Comparison of ENCODE assay signal across 25 mouse cellular contexts in the genomic region with DNA sequence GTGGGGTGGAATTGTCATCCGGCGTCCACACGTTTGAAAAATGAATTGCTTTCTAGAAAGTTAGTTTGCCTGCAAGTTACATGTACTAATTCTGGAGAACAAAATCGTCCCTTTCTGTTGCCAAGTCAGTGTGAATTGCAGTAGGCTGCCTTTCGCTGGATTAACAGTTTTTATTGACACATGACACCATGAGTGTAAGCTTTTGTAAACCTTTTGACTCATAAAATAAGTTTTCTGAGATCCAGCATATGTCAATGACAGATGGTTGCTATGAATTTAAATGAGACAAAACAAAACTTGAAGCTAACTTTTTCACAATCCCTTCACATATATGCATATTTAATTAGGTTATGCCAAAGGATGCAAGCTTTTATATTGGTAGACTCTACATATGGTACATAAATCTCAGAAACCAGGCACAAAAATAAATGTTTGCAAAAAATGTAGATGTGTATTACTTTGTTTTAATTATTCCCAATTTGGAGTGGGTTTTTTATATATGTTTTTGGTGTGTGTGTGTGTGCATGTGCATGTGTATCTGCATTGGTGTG.
A peak's percentile ranks its signal among the peaks of the same experiment; 100 is the strongest.
DNase-seq lines count a peak whose midpoint lies in the region; ATAC-seq and TF ChIP-seq lines count a peak whose summit lies in the region.
"Had no signal": no experiment of that assay in that cellular context is flagged by ENCODE, and none has a peak within 500 bp of the region (broad histone marks: within the 10 kb centered on the region; RNA-seq: fewer than 3 reads in every experiment).

No protein-coding gene starts in this region.

- no peak for TF ChIP-seq EP300 in heart, adult 2 months (IDR thresholded peaks at IDR 0.05; ENCODE audit: insufficient read depth, low read depth, low read length)

- no peak for DNase-seq in forebrain, embryonic 10.5 days (ENCODE audit: extremely low spot score, low spot score)
- no peak for DNase-seq in frontal cortex, postnatal 36 days (ENCODE audit: low spot score in 2 of 2)
- peak; percentile 32 for DNase-seq in brain, embryonic 18.5 days (ENCODE audit: low read depth, low spot score)
- DNase-seq in telencephalon, adult 2 months (ENCODE audit: low read depth, low spot score), result peak; percentile 15
- DNase-seq in heart, adult 2 months, result no peak
- DNase-seq: adrenal gland, postnatal 10 days; adrenal gland, postnatal 36 days; cerebellum, adult 18-20 months; cerebellum, adult 9-10 months; cerebellum, postnatal 14 days; gastrocnemius, adult 2 months; gastrocnemius, postnatal 14 days; heart, adult 11 months; heart, postnatal 10 days; heart, postnatal 36 days; kidney, adult 11 months had no signal

- no peaks in the 10 kb centered on the region for H3K9me3 ChIP-seq in forebrain, embryonic 13.5 days (replicated peaks)
- no peaks in the 10 kb centered on the region for H3K9me3 ChIP-seq in forebrain, embryonic 10.5 days
- H3K9me3 ChIP-seq: heart, embryonic 12.5 days; heart, embryonic 15.5 days; hindbrain, embryonic 10.5 days; hindbrain, embryonic 13.5 days; intestine, embryonic 15.5 days had no signal

- WGBS in forebrain, embryonic 13.5 days, result 81% methylated on average over 5 of the region's 5 CpGs
- 90% methylated on average over 5 of the region's 5 CpGs for WGBS in forebrain, embryonic 10.5 days
- WGBS in heart, adult 2 months, result 87% methylated on average over 5 of the region's 5 CpGs

- intact Hi-C loops in heart, adult 2 months (cut with DNase I), result no loop called here

- H3K36me3 ChIP-seq in forebrain, embryonic 13.5 days (ENCODE audit: poor library complexity, severe bottlenecking), result no peaks in the 10 kb centered on the region
- no peaks in the 10 kb centered on the region for H3K36me3 ChIP-seq in forebrain, embryonic 10.5 days (replicated peaks)
- H3K36me3 ChIP-seq in heart, adult 2 months (ENCODE audit: control insufficient read depth, insufficient read depth, low read length), result no peaks in the 10 kb centered on the region
- H3K36me3 ChIP-seq: heart, embryonic 12.5 days; heart, embryonic 15.5 days; hindbrain, embryonic 10.5 days; hindbrain, embryonic 13.5 days; intestine, embryonic 15.5 days had no signal

- H3K79me2 ChIP-seq in heart, adult 2 months (replicated peaks; ENCODE audit: control insufficient read depth, insufficient read depth, low read length), result peaks cover 3% of the 10 kb centered on the region; the same call in 1 of the 2 replicates

- no peak overlapping the region for H3K27ac ChIP-seq in forebrain, embryonic 13.5 days
- H3K27ac ChIP-seq in forebrain, embryonic 10.5 days, result no peak overlapping the region
- H3K27ac ChIP-seq in heart, adult 2 months, result no peak overlapping the region
- H3K27ac ChIP-seq: gastrocnemius, adult 2 months; heart, embryonic 15.5 days; hindbrain, embryonic 10.5 days; hindbrain, embryonic 13.5 days; intestine, embryonic 15.5 days had no signal

- no peak for TF ChIP-seq POLR2A in heart, adult 2 months (IDR thresholded peaks at IDR 0.05; ENCODE audit: insufficient read depth, low read depth, low read length)

- ATAC-seq in forebrain, embryonic 13.5 days, result peak; percentile 77; the same call in 1 of the 2 replicates
- peak; percentile 23; the same call in 1 of the 2 replicates for ATAC-seq in frontal cortex, adult (ENCODE audit: low TSS enrichment)
- no peak for ATAC-seq in activated CD4-positive, CD25-positive, alpha-beta regulatory T cell, adult 4 months
- ATAC-seq: hindbrain, embryonic 16.5 days had no signal

- no peak for TF ChIP-seq CTCF in heart, adult 2 months (IDR thresholded peaks at IDR 0.05)

- H3K27me3 ChIP-seq in forebrain, embryonic 13.5 days, result no peaks in the 10 kb centered on the region
- H3K27me3 ChIP-seq in forebrain, embryonic 10.5 days (ENCODE audit: poor library complexity, severe bottlenecking), result no peaks in the 10 kb centered on the region
- no peaks in the 10 kb centered on the region for H3K27me3 ChIP-seq in heart, adult 2 months (ENCODE audit: control insufficient read depth, insufficient read depth, low read length)
- H3K27me3 ChIP-seq: heart, embryonic 12.5 days; heart, embryonic 15.5 days; hindbrain, embryonic 13.5 days; intestine, embryonic 15.5 days had no signal

- no peak overlapping the region for H3K4me2 ChIP-seq in forebrain, embryonic 13.5 days
- H3K4me2 ChIP-seq: heart, embryonic 12.5 days; heart, embryonic 15.5 days; hindbrain, embryonic 13.5 days; intestine, embryonic 15.5 days had no signal

- H3K4me3 ChIP-seq in forebrain, embryonic 13.5 days, result no peak overlapping the region
- no peak overlapping the region for H3K4me3 ChIP-seq in forebrain, embryonic 10.5 days
- H3K4me3 ChIP-seq in heart, adult 2 months, result no peak overlapping the region
- H3K4me3 ChIP-seq: gastrocnemius, adult 2 months; heart, embryonic 12.5 days; heart, embryonic 15.5 days; hindbrain, embryonic 10.5 days; hindbrain, embryonic 13.5 days; intestine, embryonic 15.5 days had no signal

- H3K4me1 ChIP-seq in forebrain, embryonic 13.5 days, result 0 out of 2 replicates have a peak, but pooled peaks cover 4% of the 10 kb centered on the region
- no peaks in the 10 kb centered on the region for H3K4me1 ChIP-seq in forebrain, embryonic 10.5 days
- peaks cover 4% of the 10 kb centered on the region; the same call in 1 of the 2 replicates for H3K4me1 ChIP-seq in heart, adult 2 months (ENCODE audit: control insufficient read depth, insufficient read depth, low read length)
- H3K4me1 ChIP-seq: hindbrain, embryonic 10.5 days; hindbrain, embryonic 13.5 days; intestine, embryonic 15.5 days had no signal

- H3K9ac ChIP-seq in forebrain, embryonic 13.5 days, result no peak overlapping the region
- no peak overlapping the region for H3K9ac ChIP-seq in heart, adult 2 months (ENCODE audit: low read depth, low read length)
- H3K9ac ChIP-seq: heart, embryonic 12.5 days; heart, embryonic 15.5 days; hindbrain, embryonic 13.5 days; intestine, embryonic 15.5 days had no signal

Comparison
In these comparisons a context has a peak if more than half of its experiments do, and no peak if none do; other contexts are left out.
1. DNase-seq: peak in brain, embryonic 18.5 days (single experiment) and telencephalon, adult 2 months (single experiment); none in forebrain, embryonic 10.5 days (single experiment), frontal cortex, postnatal 36 days (0 of 2) and heart, adult 2 months (0 of 2).